Mouse (Mus musculus): Measurements from ENCODE around the gene Sptan1. TPM values are rescaled to one million over a fixed set of nuclear protein-coding genes. Genes with fewer than 3 reads are reported as not detected.

Sptan1 gene
- total and polyA plus RNA-seq, 2 experiments from 2014 or later = 192 to 918 TPM

GRCm38 (mm10) chr2:29991962-29992361 lies 26.6 kb downstream of the Sptan1 start:
- peaks cover 99% of the 10 kb centered on the region for H3K36me3 ChIP-seq (ENCODE audit: insufficient read depth)
- 33% methylated on average over 2 of the region's 2 CpGs for WGBS
- no peak overlapping the region for H3K4me2 ChIP-seq (ENCODE audit: low read depth)
- no peak for TF ChIP-seq CTCF (IDR thresholded peaks at IDR 0.05; ENCODE audit: low read depth)
- ATAC-seq = no peak
- no peak overlapping the region for H3K9ac ChIP-seq
- H3K27me3 ChIP-seq (ENCODE audit: insufficient read depth, low read length) = no peaks in the 10 kb centered on the region
- H3K9me3 ChIP-seq (ENCODE audit: low read length) = no peaks in the 10 kb centered on the region
- DNase-seq = no peak
- H3K4me1 ChIP-seq (ENCODE audit: insufficient read depth) = no peaks in the 10 kb centered on the region
- H3K27ac ChIP-seq (ENCODE audit: low read depth, low read length) = no peak overlapping the region
- no peak overlapping the region for H3K4me3 ChIP-seq (ENCODE audit: low read depth, low read length)

DNA sequence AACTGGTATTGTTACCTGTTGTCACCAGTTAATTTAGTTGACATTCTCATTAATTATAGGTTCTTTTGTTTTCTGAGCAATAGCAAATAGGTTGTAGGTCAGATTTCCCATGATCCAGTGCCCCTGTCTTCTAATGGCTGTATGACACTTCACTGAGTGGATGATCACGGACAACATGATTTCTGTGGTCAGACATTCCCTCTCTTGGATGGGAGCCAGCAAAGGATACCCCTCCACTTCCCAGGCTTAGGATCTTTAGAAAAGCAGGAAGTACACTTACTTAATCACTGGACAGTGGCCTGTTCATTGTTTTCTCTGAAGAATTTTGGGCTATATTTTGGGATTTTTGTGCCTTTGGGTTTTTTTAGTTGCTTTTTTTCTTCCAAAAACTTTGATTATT lies 43.7 kb downstream of the Sptan1 start:
- WGBS = 55% methylated on average over 1 of the region's 1 CpGs
- Histone ChIP-seq H3K9me3 (ENCODE audit: low read length) (no peaks in the 10 kb centered on the region), H3K4me3 (ENCODE audit: low read depth, low read length) (no peak overlapping the region), H3K27ac (ENCODE audit: low read depth, low read length) (no peak overlapping the region), H3K27me3 (ENCODE audit: insufficient read depth, low read length) (no peaks in the 10 kb centered on the region), H3K4me1 (ENCODE audit: insufficient read depth) (no peaks in the 10 kb centered on the region), H3K36me3 (ENCODE audit: insufficient read depth) (peaks cover 94% of the 10 kb centered on the region), H3K4me2 (ENCODE audit: low read depth) (no peak overlapping the region), H3K9ac (no peak overlapping the region)
- TF ChIP-seq CTCF (IDR thresholded peaks at IDR 0.05; ENCODE audit: low read depth) = no peak
- DNase-seq (no peak), ATAC-seq (no peak)

DNA sequence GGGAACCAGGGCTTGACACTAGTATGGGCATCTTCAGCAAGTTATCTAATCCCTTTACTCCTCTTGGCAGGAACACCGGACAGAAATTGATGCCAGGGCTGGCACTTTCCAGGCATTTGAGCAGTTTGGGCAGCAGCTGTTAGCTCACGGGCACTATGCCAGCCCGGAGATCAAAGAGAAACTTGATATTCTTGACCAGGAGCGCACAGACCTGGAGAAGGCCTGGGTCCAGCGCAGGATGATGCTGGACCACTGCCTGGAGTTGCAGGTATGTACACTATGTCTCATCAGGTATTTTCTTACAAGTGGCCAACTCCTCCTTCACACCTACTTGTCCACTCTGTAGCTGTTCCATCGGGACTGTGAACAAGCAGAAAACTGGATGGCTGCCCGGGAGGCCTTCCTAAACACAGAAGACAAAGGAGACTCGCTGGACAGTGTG lies 45.5 kb downstream of the Sptan1 start:
- 63% methylated on average over 8 of the region's 8 CpGs for WGBS
- Histone ChIP-seq H3K4me3 (ENCODE audit: low read depth, low read length) (no peak overlapping the region), H3K36me3 (ENCODE audit: insufficient read depth) (peaks cover 97% of the 10 kb centered on the region), H3K4me1 (ENCODE audit: insufficient read depth) (no peaks in the 10 kb centered on the region), H3K9ac (no peak overlapping the region), H3K27me3 (ENCODE audit: insufficient read depth, low read length) (no peaks in the 10 kb centered on the region), H3K27ac (ENCODE audit: low read depth, low read length) (no peak overlapping the region; the same call in 1 of the 2 replicates), H3K4me2 (ENCODE audit: low read depth) (no peak overlapping the region), H3K9me3 (ENCODE audit: low read length) (no peaks in the 10 kb centered on the region)
- TF ChIP-seq CTCF (IDR thresholded peaks at IDR 0.05; ENCODE audit: low read depth) = no peak
- peak; percentile 36 for DNase-seq
- ATAC-seq = no peak

- H3K4me1 ChIP-seq (ENCODE audit: insufficient read depth) = no peaks in the 10 kb centered on the region
- no peak overlapping the region for H3K27ac ChIP-seq (ENCODE audit: low read depth, low read length)
- DNase-seq (no peak), ATAC-seq (no peak)
- no peaks in the 10 kb centered on the region for H3K9me3 ChIP-seq (ENCODE audit: low read length)
- no peak for TF ChIP-seq CTCF (IDR thresholded peaks at IDR 0.05; ENCODE audit: low read depth)
- H3K9ac ChIP-seq = no peak overlapping the region
- WGBS = 81% methylated on average over 11 of the region's 11 CpGs
- no peak overlapping the region for H3K4me2 ChIP-seq (ENCODE audit: low read depth)
- peaks cover 98% of the 10 kb centered on the region for H3K36me3 ChIP-seq (ENCODE audit: insufficient read depth)
- no peak overlapping the region for H3K4me3 ChIP-seq (ENCODE audit: low read depth, low read length)
- H3K27me3 ChIP-seq (ENCODE audit: insufficient read depth, low read length) = no peaks in the 10 kb centered on the region
These were observed 49.1 kb downstream of the Sptan1 start for GRCm38 (mm10) chr2:30014326-30014966.

- TF ChIP-seq CTCF (IDR thresholded peaks at IDR 0.05; ENCODE audit: low read depth) = no peak
- H3K4me3 ChIP-seq (ENCODE audit: low read depth, low read length) = no peak overlapping the region
- no peaks in the 10 kb centered on the region for H3K27me3 ChIP-seq (ENCODE audit: insufficient read depth, low read length)
- H3K4me1 ChIP-seq (ENCODE audit: insufficient read depth) = no peaks in the 10 kb centered on the region
- no peak overlapping the region for H3K27ac ChIP-seq (ENCODE audit: low read depth, low read length)
- ATAC-seq = no peak
- WGBS = 86% methylated on average over 4 of the region's 4 CpGs
- H3K9ac ChIP-seq = no peak overlapping the region
- H3K36me3 ChIP-seq (ENCODE audit: insufficient read depth) = peaks cover 100% of the 10 kb centered on the region
- DNase-seq = no peak
- H3K4me2 ChIP-seq (ENCODE audit: low read depth) = no peak overlapping the region
- H3K9me3 ChIP-seq (ENCODE audit: low read length) = no peaks in the 10 kb centered on the region
These were observed 60.1 kb downstream of the Sptan1 start for GRCm38 (mm10) chr2:30025454-30025853.

- Histone ChIP-seq H3K27ac (ENCODE audit: low read depth, low read length) (no peak overlapping the region), H3K4me3 (ENCODE audit: low read depth, low read length) (no peak overlapping the region), H3K4me2 (ENCODE audit: low read depth) (no peak overlapping the region), H3K4me1 (ENCODE audit: insufficient read depth) (no peaks in the 10 kb centered on the region), H3K9ac (no peak overlapping the region), H3K9me3 (ENCODE audit: low read length) (no peaks in the 10 kb centered on the region), H3K27me3 (ENCODE audit: insufficient read depth, low read length) (no peaks in the 10 kb centered on the region), H3K36me3 (ENCODE audit: insufficient read depth) (peaks cover 100% of the 10 kb centered on the region)
- TF ChIP-seq CTCF (IDR thresholded peaks at IDR 0.05; ENCODE audit: low read depth) = no peak
- no peak for ATAC-seq
- DNase-seq = no peak
- WGBS = 87% methylated on average over 5 of the region's 5 CpGs
These were observed 61.6 kb downstream of the Sptan1 start for GRCm38 (mm10) chr2:30026997-30027396.

- H3K9me3 ChIP-seq (ENCODE audit: low read length) = no peaks in the 10 kb centered on the region
- H3K36me3 ChIP-seq (ENCODE audit: insufficient read depth) = peaks cover 74% of the 10 kb centered on the region
- H3K4me1 ChIP-seq (ENCODE audit: insufficient read depth) = no peaks in the 10 kb centered on the region
- no peak for DNase-seq
- H3K9ac ChIP-seq = no peak overlapping the region
- no peak overlapping the region for H3K4me3 ChIP-seq (ENCODE audit: low read depth, low read length)
- TF ChIP-seq CTCF (IDR thresholded peaks at IDR 0.05; ENCODE audit: low read depth) = peak; percentile 47
- peak; percentile 62 for ATAC-seq
- H3K4me2 ChIP-seq (ENCODE audit: low read depth) = no peak overlapping the region
- 54% methylated on average over 11 of the region's 11 CpGs for WGBS
- peak overlapping the region; percentile 1; the same call in 1 of the 2 replicates for H3K27ac ChIP-seq (ENCODE audit: low read depth, low read length)
- H3K27me3 ChIP-seq (ENCODE audit: insufficient read depth, low read length) = no peaks in the 10 kb centered on the region
These were observed 67.0 kb downstream of the Sptan1 start for GRCm38 (mm10) chr2:30032244-30032846.

All from forebrain, postnatal 0 days (tissue).